Mouse (Mus musculus) heart, embryonic 11.5 days (tissue): ENCODE results near the gene Ptpn23. TPM values are rescaled to one million over a fixed set of nuclear protein-coding genes. Genes with fewer than 3 reads are reported as not detected.

ENCODE experiments used
- polyA plus RNA-seq: library from polyadenylated mRNA; unstranded; fragments of >200 nt; fragmentation: Nextera tagmentation; extraction: Ambion mirVana; gene quantifications from 2 replicates; pipeline ENCODE4 v1.2.1, GENCODE M21; 2014

Gene Ptpn23
- polyA plus RNA-seq, 1 experiment from 2014 or later = 14.1 TPM

Other genes starting within 250 kb of the Ptpn23 start
- 0.66 and 1.3 TPM in 2 replicates for gene Cspg5, start 164.4 kb downstream of the Ptpn23 start, polyA plus RNA-seq
- gene Elp6, start 103.0 kb downstream of the Ptpn23 start, polyA plus RNA-seq = 17.4 and 18.7 TPM in 2 replicates
- 14.4 and 16.0 TPM in 2 replicates for gene Scap, start 74.9 kb downstream of the Ptpn23 start, polyA plus RNA-seq
- 0.42 and 1.6 TPM in 2 replicates for gene Ngp, start 11.5 kb upstream of the Ptpn23 start, polyA plus RNA-seq
- gene Klhl18, start 68.5 kb upstream of the Ptpn23 start, polyA plus RNA-seq = 7.9 and 10.2 TPM in 2 replicates
- gene Kif9, start 68.7 kb upstream of the Ptpn23 start, polyA plus RNA-seq = 0.27 and 0.65 TPM in 2 replicates
- gene Setd2, start 124.4 kb upstream of the Ptpn23 start, polyA plus RNA-seq = 33.0 and 39.0 TPM in 2 replicates
- 12.6 and 19.1 TPM in 2 replicates for gene Nradd, start 216.2 kb upstream of the Ptpn23 start, polyA plus RNA-seq
- gene Nbeal2, start 245.9 kb upstream of the Ptpn23 start, polyA plus RNA-seq = 1.4 and 1.6 TPM in 2 replicates
- gene Ccdc12, start 248.3 kb upstream of the Ptpn23 start, polyA plus RNA-seq = 135 and 149 TPM in 2 replicates